Mouse (Mus musculus) olfactory bulb, adult 2 months (tissue): ENCODE results near the gene Pdcd2.

ENCODE experiments used
- CTCF ChIP-seq: fragments of 200-500 bp; IDR thresholded peaks from 2 replicates; pipeline ENCODE4 v1.5.1; 2012; ENCODE audit warnings: low read depth, mild to moderate bottlenecking, low read length, moderate library complexity; ENCODE audit not compliant: insufficient read depth
- POLR2A ChIP-seq: fragments of 200-500 bp; IDR thresholded peaks from 2 replicates; pipeline ENCODE4 v1.6.1; 2012; ENCODE audit warnings: mild to moderate bottlenecking, low read depth, low read length, moderate library complexity; ENCODE audit not compliant: insufficient read depth

- no peak for TF ChIP-seq CTCF
- TF ChIP-seq POLR2A, result peak; percentile 61
Measured at GRCm38 (mm10) chr17:15564014-15564927, 37.2 kb upstream of the Pdcd2 start, which contains the start of gene Prdm9.
